Mouse (Mus musculus) myocyte (in vitro differentiated cells): ENCODE results near the gene Hs3st1.

Experiments used
- CEBPB ChIP-seq: IDR thresholded peaks from 2 replicates; pipeline ENCODE4 v1.6.1; 2011; ENCODE audit warnings: mild to moderate bottlenecking, moderate library complexity; ENCODE audit not compliant: poor library complexity, insufficient read depth, severe bottlenecking
- MYOD1 ChIP-seq, 3 experiments: IDR thresholded peaks; one replicate each; pipeline ENCODE4 v1.6.1; 2011; ENCODE audit warnings: control low read depth in 2 of 3, low read depth in 2 of 3, mild to moderate bottlenecking in 2 of 3, moderate library complexity in 1 of 3; ENCODE audit not compliant: insufficient read length in 2 of 3, control insufficient read depth in 1 of 3
- MYOG ChIP-seq, 3 experiments: IDR thresholded peaks; one replicate each; pipeline ENCODE4 v1.6.1; 2011; ENCODE audit warnings: control low read depth in 2 of 3, low read depth in 2 of 3, mild to moderate bottlenecking in 2 of 3; ENCODE audit not compliant: insufficient read length in 2 of 3, control insufficient read depth in 1 of 3, insufficient read depth in 1 of 3
- POLR2A ChIP-seq: IDR thresholded peaks from one replicate; pipeline ENCODE4 v1.6.1; 2011; ENCODE audit warnings: low read depth, mild to moderate bottlenecking, control low read depth, moderate library complexity; ENCODE audit not compliant: insufficient read length
- USF1 ChIP-seq: IDR thresholded peaks from one replicate; pipeline ENCODE4 v1.6.1; 2011; ENCODE audit warnings: low read depth, mild to moderate bottlenecking, control low read depth, moderate library complexity

GRCm38 (mm10) chr5:39733013-39733749 is 22.1 kb downstream of the Hs3st1 start:
- TF ChIP-seq USF1: no peak
- no peak for TF ChIP-seq POLR2A
- no peak for TF ChIP-seq MYOD1 (IDR thresholded peaks at IDR 0.05; ENCODE audit: control insufficient read depth in 1 of 3, insufficient read length in 2 of 3, low read depth in 2 of 3)
- no peak for TF ChIP-seq CEBPB
- TF ChIP-seq MYOG (IDR thresholded peaks at IDR 0.05; ENCODE audit: control insufficient read depth in 1 of 3, insufficient read depth in 1 of 3, insufficient read length in 2 of 3, low read depth in 2 of 3): no peak
